Mouse (Mus musculus): ENCODE measurements at regions not wholly inside any gene's neighbourhood (a gene's known extent, or its start where the extent isn't known, plus 50 kb on each side); places are given as distances from the start of the nearest gene placed in this dataset.
A peak's percentile ranks its signal among the peaks of the same experiment; 100 is the strongest.

- no peak for DNase-seq (ENCODE audit: low spot score)
Observed at GRCm38 (mm10) chr1:154255971-154256370, 55.0 kb downstream of the Zfp648 start.

- DNase-seq (ENCODE audit: low spot score) = peak; percentile 33
Observed at GRCm38 (mm10) chr1:154256811-154257210, 55.8 kb downstream of the Zfp648 start.

- peak; percentile 29 for DNase-seq (ENCODE audit: low spot score)
Observed at GRCm38 (mm10) chr1:154258511-154258910, 57.5 kb downstream of the Zfp648 start.

- no peak for DNase-seq (ENCODE audit: low spot score)
Observed at GRCm38 (mm10) chr1:154260393-154260792, 59.4 kb downstream of the Zfp648 start.

- no peak for DNase-seq (ENCODE audit: low spot score)
Observed at GRCm38 (mm10) chr1:154281438-154281837, 80.5 kb downstream of the Zfp648 start.

GRCm38 (mm10) chr1:154286080-154286479, 85.1 kb downstream of the Zfp648 start:
- DNase-seq (ENCODE audit: low spot score) = no peak

GRCm38 (mm10) chr1:154292729-154293128, 91.7 kb downstream of the Zfp648 start:
- DNase-seq (ENCODE audit: low spot score) = no peak

GRCm38 (mm10) chr1:154296080-154296479, 95.1 kb downstream of the Zfp648 start:
- no peak for DNase-seq (ENCODE audit: low spot score)

- no peak for DNase-seq (ENCODE audit: low spot score)
Observed at GRCm38 (mm10) chr1:154299866-154300265, 98.9 kb downstream of the Zfp648 start.

- DNase-seq (ENCODE audit: low spot score) = peak; percentile 24
Observed at GRCm38 (mm10) chr1:154309650-154310049, 108.7 kb downstream of the Zfp648 start.
